Mouse (Mus musculus) layer of hippocampus, adult 8-10 months (tissue): ENCODE data around the gene Cpeb3. TPM values are rescaled to one million over a fixed set of nuclear protein-coding genes. Genes with fewer than 3 reads are reported as not detected.
"Not testable (repeated sequence)": the region's sequence is repeated elsewhere in the genome, so short reads cannot be mapped to it uniquely, and the experiment has no call there.

Experiments used
- DNase-seq, 2 experiments: peaks; one replicate each; pipeline ENCODE4 v3.0.0; 2022; ENCODE audit warnings: low spot score in 2 of 2
- total RNA-seq, 4 experiments: library from RNA; stranded (reverse); gene quantifications; 2 replicates each; pipeline ENCODE4 v1.2.4; 2022

The Cpeb3 gene
- total RNA-seq, 4 experiments from 2014 or later, result 66.9 to 88.1 (median 79.8) TPM

GRCm38 (mm10) chr19:37207303-37208175 is 862 bp downstream of the Cpeb3 start, which contains the start of gene March5:
Gene March5 (plus strand): TSS chr19:37207543.
- peak; percentile 81 to 85 for DNase-seq

- DNase-seq, result peak; percentile 30 to 43
Measured at GRCm38 (mm10) chr19:37206641-37207302, 1.6 kb downstream of the Cpeb3 start.

GRCm38 (mm10) chr19:37205155-37205554 is 3.2 kb downstream of the Cpeb3 start:
- DNase-seq, result not testable (repeated sequence)

- DNase-seq, result no peak
Measured at GRCm38 (mm10) chr19:37203371-37203770, 5.0 kb downstream of the Cpeb3 start.

- DNase-seq, result no peak
Measured at GRCm38 (mm10) chr19:37199889-37200288, 8.5 kb downstream of the Cpeb3 start.

- no peak for DNase-seq
Measured at GRCm38 (mm10) chr19:37198165-37198880, 10.1 kb downstream of the Cpeb3 start.

GRCm38 (mm10) chr19:37192475-37193058 is 15.8 kb downstream of the Cpeb3 start:
- no peak for DNase-seq

- DNase-seq, result no peak
Measured at GRCm38 (mm10) chr19:37188366-37188948, 19.9 kb downstream of the Cpeb3 start.

GRCm38 (mm10) chr19:37177819-37178708 is 30.3 kb downstream of the Cpeb3 start:
- DNase-seq, result peak; percentile 50 to 61

GRCm38 (mm10) chr19:37176879-37177462 is 31.4 kb downstream of the Cpeb3 start:
- no peak for DNase-seq

GRCm38 (mm10) chr19:37175919-37176318 is 32.5 kb downstream of the Cpeb3 start:
- no peak for DNase-seq

- DNase-seq, result no peak
Measured at GRCm38 (mm10) chr19:37175436-37175805, 33.0 kb downstream of the Cpeb3 start.

GRCm38 (mm10) chr19:37174716-37175435 is 33.5 kb downstream of the Cpeb3 start:
- peak; percentile 62 to 73 for DNase-seq

GRCm38 (mm10) chr19:37174116-37174715 is 34.2 kb downstream of the Cpeb3 start:
- DNase-seq, result peak in 1 of 2 experiments; percentile 55

GRCm38 (mm10) chr19:37173331-37174115 is 34.9 kb downstream of the Cpeb3 start:
- DNase-seq, result peak in 1 of 2 experiments; percentile 14

GRCm38 (mm10) chr19:37172566-37173130 is 35.8 kb downstream of the Cpeb3 start:
- DNase-seq, result peak in 1 of 2 experiments; percentile 17

- no peak for DNase-seq
Measured at GRCm38 (mm10) chr19:37172096-37172495, 36.3 kb downstream of the Cpeb3 start.
